Mouse (Mus musculus): ENCODE results near the gene Dnah8. TPM values are rescaled to one million over a fixed set of nuclear protein-coding genes. Genes with fewer than 3 reads are reported as not detected.
A peak's percentile ranks its signal among the peaks of the same experiment; 100 is the strongest.
"Not testable (repeated sequence)": the region's sequence is repeated elsewhere in the genome, so short reads cannot be mapped to it uniquely, and the experiment has no call there.

The Dnah8 gene
- polyA plus RNA-seq, 1 experiment, result 1.0 TPM

DNA sequence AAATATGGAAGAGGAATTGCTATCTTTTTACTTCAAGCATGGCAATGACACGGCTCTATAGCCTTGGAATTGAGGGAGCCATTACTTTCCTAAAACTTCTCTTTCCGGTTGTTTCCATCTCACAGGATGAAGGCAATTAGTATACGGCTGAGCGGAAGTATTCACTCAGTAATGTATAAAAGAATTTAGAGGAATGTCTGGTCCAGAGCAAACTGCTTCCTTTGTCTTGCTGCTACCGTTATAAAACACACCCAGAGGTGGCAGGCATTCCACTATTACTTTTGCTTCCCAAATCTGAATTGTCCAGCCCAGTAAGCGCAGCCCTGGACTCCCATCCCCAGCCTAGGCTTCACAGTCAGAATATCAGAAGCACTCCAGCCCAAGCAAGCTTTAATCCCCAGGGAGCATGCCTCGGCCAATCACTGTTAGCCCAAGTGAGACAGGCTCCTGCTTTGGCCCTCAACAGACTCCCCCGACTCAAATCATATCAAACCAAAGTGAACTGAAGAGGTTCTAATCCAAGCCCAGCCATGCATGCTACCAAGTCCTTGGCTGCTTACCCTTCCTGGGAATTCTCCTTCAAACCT is 16.2 kb upstream of the Dnah8 start:
- no peak for DNase-seq (ENCODE audit: extremely low spot score in 1 of 2, low spot score in 1 of 2)

GRCm38 (mm10) chr17:30609305-30609979 is 14.7 kb upstream of the Dnah8 start:
- DNase-seq (ENCODE audit: extremely low spot score in 1 of 2, low spot score in 1 of 2), result peak in 1 of 2 experiments; percentile 75

DNA sequence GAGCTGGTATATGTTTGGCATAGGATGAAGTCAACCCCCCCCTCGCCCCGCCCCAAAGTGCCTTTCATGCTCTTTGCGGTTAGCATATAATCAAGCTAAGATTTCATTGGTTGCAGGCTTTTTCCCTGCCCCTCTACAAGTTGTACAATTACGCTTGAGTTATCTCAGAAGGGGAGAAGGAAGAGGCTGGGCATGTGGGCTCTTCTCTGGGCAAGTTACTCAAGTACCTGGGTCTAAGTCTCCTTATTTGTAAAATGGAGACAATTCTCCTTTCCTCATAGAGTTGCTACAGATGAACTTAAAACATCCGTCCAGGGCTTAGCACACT is 14.2 kb upstream of the Dnah8 start:
- no peak for DNase-seq (ENCODE audit: extremely low spot score in 1 of 2, low spot score in 1 of 2)

DNA sequence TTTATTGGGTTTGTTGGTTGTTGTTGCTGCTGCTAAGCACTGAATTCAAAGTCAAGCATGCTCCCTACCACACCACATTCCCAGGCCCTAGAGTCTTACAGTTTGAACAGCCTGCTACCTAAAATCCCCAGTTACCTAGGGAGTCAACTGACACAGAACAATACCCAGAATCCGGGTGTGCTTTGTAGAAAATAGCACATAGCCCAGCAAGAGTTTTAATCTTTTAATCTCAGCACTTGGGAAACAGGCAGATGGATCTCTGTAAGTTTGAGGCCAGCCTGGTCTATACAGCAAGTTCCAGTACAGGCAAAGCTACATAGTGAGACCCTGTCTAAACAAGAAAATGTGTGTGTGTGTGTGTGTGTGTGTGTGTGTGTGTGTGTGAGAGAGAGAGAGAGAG is 13.4 kb upstream of the Dnah8 start:
- DNase-seq (ENCODE audit: extremely low spot score in 1 of 2, low spot score in 1 of 2), result no peak

DNA sequence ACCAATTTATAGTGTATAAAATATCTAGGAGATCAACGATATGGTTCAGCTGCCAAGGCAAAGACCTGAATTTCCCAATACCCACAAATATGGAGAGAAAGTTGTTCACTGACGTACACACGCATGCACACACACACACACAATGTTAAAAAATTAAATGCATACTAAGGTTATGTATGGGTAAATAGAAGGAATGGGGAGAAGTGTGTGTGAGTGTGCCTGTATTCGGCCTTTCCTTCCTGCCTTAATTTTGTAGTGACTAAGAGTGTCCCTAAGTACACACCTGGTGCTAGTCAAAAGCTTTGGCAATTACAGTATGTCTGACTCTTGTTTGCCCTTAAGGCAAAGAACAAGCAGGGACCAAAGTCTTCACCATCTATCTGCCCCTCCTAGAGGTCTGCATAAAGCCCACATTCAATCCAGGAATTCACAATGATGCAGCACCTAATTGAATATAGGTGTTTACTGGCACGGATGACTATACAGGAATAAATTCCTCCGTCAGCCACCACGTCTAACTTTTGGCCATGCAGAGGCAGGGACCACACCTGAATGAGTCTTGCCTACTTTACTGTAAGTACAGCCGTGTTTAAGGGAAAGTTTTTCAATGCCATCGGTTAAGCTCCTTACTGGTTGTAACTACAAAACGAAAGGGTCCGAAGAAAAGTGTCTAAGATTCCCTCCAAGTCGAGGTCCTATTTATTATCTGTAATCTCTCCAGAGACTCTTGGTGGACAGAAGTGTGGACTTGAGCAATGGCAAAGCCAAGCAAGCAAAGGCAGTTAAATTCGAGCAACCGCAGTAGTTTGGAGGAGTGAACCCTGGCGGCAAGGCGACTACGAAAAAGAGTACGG is 12.7 kb upstream of the Dnah8 start:
- no peak for DNase-seq (ENCODE audit: extremely low spot score in 1 of 2, low spot score in 1 of 2)

- DNase-seq (ENCODE audit: extremely low spot score in 1 of 2, low spot score in 1 of 2), result peak; percentile 99 to 100
Observed at GRCm38 (mm10) chr17:30612075-30612859, 11.9 kb upstream of the Dnah8 start.

DNA sequence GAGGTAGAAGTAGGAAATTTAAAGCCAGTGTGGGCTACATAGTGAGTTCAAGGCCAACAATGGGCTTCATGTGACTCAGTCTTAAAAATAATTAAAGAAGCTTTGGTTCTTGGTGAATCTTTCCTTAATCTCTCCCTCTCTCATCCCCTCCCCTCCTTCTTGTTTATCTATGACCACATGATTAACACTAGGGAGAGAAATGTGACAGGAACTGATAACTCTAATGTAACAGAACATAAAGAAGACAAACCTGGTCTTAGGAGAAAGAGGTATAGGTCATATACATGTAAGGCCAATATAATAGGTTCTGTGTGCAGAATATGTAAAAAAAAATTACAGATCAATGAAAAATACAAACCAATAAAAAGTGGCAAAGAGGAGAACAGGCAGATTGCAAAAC is 10.8 kb upstream of the Dnah8 start:
- DNase-seq (ENCODE audit: extremely low spot score in 1 of 2, low spot score in 1 of 2), result no peak

GRCm38 (mm10) chr17:30616203-30616602 is 8.0 kb upstream of the Dnah8 start:
- no peak for DNase-seq (ENCODE audit: extremely low spot score in 1 of 2, low spot score in 1 of 2)

GRCm38 (mm10) chr17:30618136-30618891 is 5.8 kb upstream of the Dnah8 start:
- DNase-seq (ENCODE audit: extremely low spot score in 1 of 2, low spot score in 1 of 2), result no peak

DNA sequence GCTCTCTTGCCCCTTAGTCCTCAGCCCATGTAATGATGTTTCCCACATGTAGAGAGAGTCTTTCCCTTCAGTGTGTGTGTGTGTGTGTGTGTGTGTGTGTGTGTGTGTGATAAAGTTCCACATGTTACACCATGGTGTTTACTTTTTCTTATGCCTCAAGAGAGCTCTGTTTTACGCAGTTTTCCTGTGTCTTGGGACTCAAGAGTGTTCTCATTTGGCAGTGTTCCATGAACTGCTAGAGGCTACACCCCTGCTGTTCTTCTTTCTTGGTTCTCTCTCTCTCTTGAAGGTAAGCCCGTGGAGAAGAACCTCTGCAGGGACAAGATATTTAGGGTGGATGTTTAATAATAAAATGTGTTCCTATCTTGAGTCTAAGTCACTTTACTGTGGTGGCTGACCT is 5.0 kb upstream of the Dnah8 start:
- no peak for DNase-seq (ENCODE audit: extremely low spot score in 1 of 2, low spot score in 1 of 2)

GRCm38 (mm10) chr17:30620548-30620947 is 3.6 kb upstream of the Dnah8 start:
- no peak for DNase-seq (ENCODE audit: extremely low spot score in 1 of 2, low spot score in 1 of 2)

GRCm38 (mm10) chr17:30621450-30621849 is 2.7 kb upstream of the Dnah8 start:
- DNase-seq (ENCODE audit: extremely low spot score in 1 of 2, low spot score in 1 of 2), result no peak

DNA sequence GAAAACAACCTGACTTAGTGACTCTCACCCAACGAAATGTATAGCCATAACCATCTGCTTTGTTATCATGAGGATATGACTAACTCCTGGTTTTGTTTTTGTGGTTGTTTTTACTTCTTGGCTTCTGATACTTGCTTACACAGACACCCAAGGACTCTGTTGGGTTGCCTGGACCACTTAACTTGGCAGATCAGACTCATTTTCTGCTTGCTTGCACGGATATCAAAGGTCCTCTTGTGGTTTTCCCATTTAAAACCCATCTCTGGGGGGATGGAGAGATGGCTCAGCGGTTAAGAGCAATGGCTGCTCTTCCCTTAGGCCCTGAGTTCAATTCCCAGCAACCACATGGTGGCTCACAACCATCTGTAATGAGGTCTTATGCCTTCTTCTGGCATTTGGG is 954 bp upstream of the Dnah8 start:
- no peak for DNase-seq (ENCODE audit: extremely low spot score in 1 of 2, low spot score in 1 of 2)

GRCm38 (mm10) chr17:30626719-30627118 is 2.6 kb downstream of the Dnah8 start, which contains the start of gene Glo1:
Gene Glo1, minus strand, starts transcription at chr17:30626871.
- not testable (repeated sequence) for DNase-seq (ENCODE audit: extremely low spot score in 1 of 2, low spot score in 1 of 2)

GRCm38 (mm10) chr17:30635367-30635766 is 11.2 kb downstream of the Dnah8 start:
- no peak for DNase-seq (ENCODE audit: extremely low spot score in 1 of 2, low spot score in 1 of 2)

DNA sequence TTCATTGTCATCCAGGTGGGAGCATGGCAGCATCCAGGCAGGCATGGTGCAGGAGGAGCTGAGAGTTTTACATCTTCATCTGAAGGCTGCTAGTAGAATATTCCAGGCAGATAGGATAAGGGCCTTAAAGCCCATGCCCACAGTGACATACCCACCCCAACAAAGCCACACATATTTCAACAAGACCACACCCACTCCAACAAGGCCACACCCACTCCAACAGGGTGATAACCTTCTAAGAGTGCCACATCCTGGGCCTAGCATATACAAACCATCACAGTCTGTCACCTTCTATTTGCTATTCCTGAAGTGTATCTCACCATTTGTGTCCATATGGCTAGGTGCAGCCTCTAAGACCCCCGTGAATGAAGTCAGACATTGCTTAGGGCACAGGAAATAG is 13.6 kb downstream of the Dnah8 start:
- no peak for DNase-seq (ENCODE audit: extremely low spot score in 1 of 2, low spot score in 1 of 2)

GRCm38 (mm10) chr17:30638996-30639395 is 14.8 kb downstream of the Dnah8 start:
- DNase-seq (ENCODE audit: extremely low spot score in 1 of 2, low spot score in 1 of 2), result no peak

GRCm38 (mm10) chr17:30640896-30641295 is 16.7 kb downstream of the Dnah8 start:
- DNase-seq (ENCODE audit: extremely low spot score in 1 of 2, low spot score in 1 of 2), result no peak

- no peak for DNase-seq (ENCODE audit: extremely low spot score in 1 of 2, low spot score in 1 of 2)
Observed at GRCm38 (mm10) chr17:30648770-30649169, 24.6 kb downstream of the Dnah8 start.

GRCm38 (mm10) chr17:30653010-30653409 is 28.9 kb downstream of the Dnah8 start:
- no peak for DNase-seq (ENCODE audit: extremely low spot score in 1 of 2, low spot score in 1 of 2)
